Mouse (Mus musculus): ENCODE data around the gene Prelp.

Gene Prelp

GRCm38 (mm10) chr1:133934354-133934963 lies 13.2 kb upstream of the Prelp start:
- DNase-seq (ENCODE audit: low read depth), result no peak

- no peak for DNase-seq (ENCODE audit: low read depth)
These were observed 12.3 kb upstream of the Prelp start for GRCm38 (mm10) chr1:133933301-133934195.

- no peak for DNase-seq (ENCODE audit: low read depth)
These were observed 8.8 kb upstream of the Prelp start for GRCm38 (mm10) chr1:133929980-133930379.

GRCm38 (mm10) chr1:133925223-133925622 lies 4.0 kb upstream of the Prelp start:
- no peak for DNase-seq (ENCODE audit: low read depth)

GRCm38 (mm10) chr1:133924141-133924875 lies 3.1 kb upstream of the Prelp start:
- DNase-seq (ENCODE audit: low read depth), result no peak

- no peak for DNase-seq (ENCODE audit: low read depth)
These were observed 1.9 kb upstream of the Prelp start for GRCm38 (mm10) chr1:133923071-133923470.

GRCm38 (mm10) chr1:133920876-133921275 lies 338 bp downstream of the Prelp start:
- DNase-seq (ENCODE audit: low read depth), result no peak

GRCm38 (mm10) chr1:133920401-133920800 lies 813 bp downstream of the Prelp start:
- DNase-seq (ENCODE audit: low read depth), result no peak

- DNase-seq (ENCODE audit: low read depth), result no peak
These were observed 3.1 kb downstream of the Prelp start for GRCm38 (mm10) chr1:133918088-133918470.

- DNase-seq (ENCODE audit: low read depth), result no peak
These were observed 3.6 kb downstream of the Prelp start for GRCm38 (mm10) chr1:133917456-133918087.

GRCm38 (mm10) chr1:133915723-133916355 lies 5.4 kb downstream of the Prelp start:
- no peak for DNase-seq (ENCODE audit: low read depth)

GRCm38 (mm10) chr1:133915115-133915514 lies 6.1 kb downstream of the Prelp start:
- DNase-seq (ENCODE audit: low read depth), result no peak

- no peak for DNase-seq (ENCODE audit: low read depth)
These were observed 8.2 kb downstream of the Prelp start for GRCm38 (mm10) chr1:133913018-133913417.

GRCm38 (mm10) chr1:133911456-133911855 lies 9.8 kb downstream of the Prelp start:
- no peak for DNase-seq (ENCODE audit: low read depth)

GRCm38 (mm10) chr1:133911008-133911407 lies 10.2 kb downstream of the Prelp start:
- DNase-seq (ENCODE audit: low read depth), result no peak

- DNase-seq (ENCODE audit: low read depth), result no peak
These were observed 11.1 kb downstream of the Prelp start for GRCm38 (mm10) chr1:133910108-133910507.

- no peak for DNase-seq (ENCODE audit: low read depth)
These were observed 12.3 kb downstream of the Prelp start for GRCm38 (mm10) chr1:133908659-133909575.

- no peak for DNase-seq (ENCODE audit: low read depth)
These were observed 13.1 kb downstream of the Prelp start, which contains the start of gene Optc for GRCm38 (mm10) chr1:133907949-133908658. Gene Optc (minus strand): TSS chr1:133907999.

GRCm38 (mm10) chr1:133906420-133906819 lies 14.8 kb downstream of the Prelp start:
- no peak for DNase-seq (ENCODE audit: low read depth)

GRCm38 (mm10) chr1:133900825-133901224 lies 20.4 kb downstream of the Prelp start:
- no peak for DNase-seq (ENCODE audit: low read depth)
